Mouse (Mus musculus): ENCODE results near the gene B4galt5. TPM values are rescaled to one million over a fixed set of nuclear protein-coding genes. Genes with fewer than 3 reads are reported as not detected.

The B4galt5 gene
- polyA plus RNA-seq, 1 experiment, result 69.9 TPM

GRCm38 (mm10) chr2:167274713-167275465 lies 74.1 kb downstream of the B4galt5 start:
- H3K4me1 ChIP-seq (ENCODE audit: control insufficient read depth, insufficient read depth, low read length), result no peaks in the 10 kb centered on the region
- H3K27ac ChIP-seq (ENCODE audit: insufficient read depth, low read depth, low read length), result no peak overlapping the region
- TF ChIP-seq CTCF (IDR thresholded peaks at IDR 0.05; ENCODE audit: low read depth, low read length) (no peak), POLR2A (IDR thresholded peaks at IDR 0.05; ENCODE audit: borderline replicate concordance, low read depth, low read length) (no peak)
- H3K4me3 ChIP-seq (ENCODE audit: insufficient read depth, low read length), result no peak overlapping the region

- no peak for TF ChIP-seq POLR2A (IDR thresholded peaks at IDR 0.05; ENCODE audit: borderline replicate concordance, low read depth, low read length)
- TF ChIP-seq CTCF (IDR thresholded peaks at IDR 0.05; ENCODE audit: low read depth, low read length), result no peak
- Histone ChIP-seq H3K27ac (ENCODE audit: insufficient read depth, low read depth, low read length) (no peak overlapping the region), H3K4me3 (ENCODE audit: insufficient read depth, low read length) (no peak overlapping the region), H3K4me1 (ENCODE audit: control insufficient read depth, insufficient read depth, low read length) (no peaks in the 10 kb centered on the region)
These were observed 75.7 kb downstream of the B4galt5 start for GRCm38 (mm10) chr2:167273206-167273740.

GRCm38 (mm10) chr2:167272706-167273105 lies 76.3 kb downstream of the B4galt5 start:
- Histone ChIP-seq H3K4me3 (ENCODE audit: insufficient read depth, low read length) (no peak overlapping the region), H3K27ac (ENCODE audit: insufficient read depth, low read depth, low read length) (no peak overlapping the region), H3K4me1 (ENCODE audit: control insufficient read depth, insufficient read depth, low read length) (no peaks in the 10 kb centered on the region)
- TF ChIP-seq POLR2A (IDR thresholded peaks at IDR 0.05; ENCODE audit: borderline replicate concordance, low read depth, low read length) (no peak), CTCF (IDR thresholded peaks at IDR 0.05; ENCODE audit: low read depth, low read length) (no peak)

GRCm38 (mm10) chr2:167271121-167271521 lies 77.9 kb downstream of the B4galt5 start:
- TF ChIP-seq CTCF (IDR thresholded peaks at IDR 0.05; ENCODE audit: low read depth, low read length) (no peak), POLR2A (IDR thresholded peaks at IDR 0.05; ENCODE audit: borderline replicate concordance, low read depth, low read length) (no peak)
- Histone ChIP-seq H3K27ac (ENCODE audit: insufficient read depth, low read depth, low read length) (no peak overlapping the region), H3K4me3 (ENCODE audit: insufficient read depth, low read length) (no peak overlapping the region), H3K4me1 (ENCODE audit: control insufficient read depth, insufficient read depth, low read length) (no peaks in the 10 kb centered on the region)

GRCm38 (mm10) chr2:167270496-167270895 lies 78.5 kb downstream of the B4galt5 start:
- Histone ChIP-seq H3K4me3 (ENCODE audit: insufficient read depth, low read length) (no peak overlapping the region), H3K4me1 (ENCODE audit: control insufficient read depth, insufficient read depth, low read length) (no peaks in the 10 kb centered on the region), H3K27ac (ENCODE audit: insufficient read depth, low read depth, low read length) (no peak overlapping the region)
- no peak for TF ChIP-seq CTCF (IDR thresholded peaks at IDR 0.05; ENCODE audit: low read depth, low read length)
- TF ChIP-seq POLR2A (IDR thresholded peaks at IDR 0.05; ENCODE audit: borderline replicate concordance, low read depth, low read length), result no peak

GRCm38 (mm10) chr2:167268721-167269120 lies 80.3 kb downstream of the B4galt5 start:
- Histone ChIP-seq H3K27ac (ENCODE audit: insufficient read depth, low read depth, low read length) (no peak overlapping the region), H3K4me1 (ENCODE audit: control insufficient read depth, insufficient read depth, low read length) (no peaks in the 10 kb centered on the region), H3K4me3 (ENCODE audit: insufficient read depth, low read length) (no peak overlapping the region)
- TF ChIP-seq POLR2A (IDR thresholded peaks at IDR 0.05; ENCODE audit: borderline replicate concordance, low read depth, low read length) (no peak), CTCF (IDR thresholded peaks at IDR 0.05; ENCODE audit: low read depth, low read length) (no peak)

- Histone ChIP-seq H3K27ac (ENCODE audit: insufficient read depth, low read depth, low read length) (no peak overlapping the region), H3K4me1 (ENCODE audit: control insufficient read depth, insufficient read depth, low read length) (no peaks in the 10 kb centered on the region), H3K4me3 (ENCODE audit: insufficient read depth, low read length) (no peak overlapping the region)
- TF ChIP-seq POLR2A (IDR thresholded peaks at IDR 0.05; ENCODE audit: borderline replicate concordance, low read depth, low read length), result no peak
- TF ChIP-seq CTCF (IDR thresholded peaks at IDR 0.05; ENCODE audit: low read depth, low read length), result no peak
These were observed 80.6 kb downstream of the B4galt5 start for GRCm38 (mm10) chr2:167268411-167268690.

GRCm38 (mm10) chr2:167267531-167268410 lies 81.2 kb downstream of the B4galt5 start:
- Histone ChIP-seq H3K27ac (ENCODE audit: insufficient read depth, low read depth, low read length) (no peak overlapping the region), H3K4me1 (ENCODE audit: control insufficient read depth, insufficient read depth, low read length) (no peaks in the 10 kb centered on the region), H3K4me3 (ENCODE audit: insufficient read depth, low read length) (no peak overlapping the region)
- TF ChIP-seq POLR2A (IDR thresholded peaks at IDR 0.05; ENCODE audit: borderline replicate concordance, low read depth, low read length), result no peak
- no peak for TF ChIP-seq CTCF (IDR thresholded peaks at IDR 0.05; ENCODE audit: low read depth, low read length)

- TF ChIP-seq CTCF (IDR thresholded peaks at IDR 0.05; ENCODE audit: low read depth, low read length) (no peak), POLR2A (IDR thresholded peaks at IDR 0.05; ENCODE audit: borderline replicate concordance, low read depth, low read length) (no peak)
- H3K4me1 ChIP-seq (ENCODE audit: control insufficient read depth, insufficient read depth, low read length), result no peaks in the 10 kb centered on the region
- H3K27ac ChIP-seq (ENCODE audit: insufficient read depth, low read depth, low read length), result no peak overlapping the region
- H3K4me3 ChIP-seq (ENCODE audit: insufficient read depth, low read length), result no peak overlapping the region
These were observed 82.8 kb downstream of the B4galt5 start for GRCm38 (mm10) chr2:167266231-167266630.

GRCm38 (mm10) chr2:167265806-167266205 lies 83.2 kb downstream of the B4galt5 start:
- Histone ChIP-seq H3K4me1 (ENCODE audit: control insufficient read depth, insufficient read depth, low read length) (no peaks in the 10 kb centered on the region), H3K4me3 (ENCODE audit: insufficient read depth, low read length) (no peak overlapping the region), H3K27ac (ENCODE audit: insufficient read depth, low read depth, low read length) (no peak overlapping the region)
- no peak for TF ChIP-seq POLR2A (IDR thresholded peaks at IDR 0.05; ENCODE audit: borderline replicate concordance, low read depth, low read length)
- TF ChIP-seq CTCF (IDR thresholded peaks at IDR 0.05; ENCODE audit: low read depth, low read length), result no peak
